Mouse (Mus musculus) testis, adult 2 months (tissue): ENCODE measurements around the gene Bst2.

Experiments
- CTCF ChIP-seq: fragments of 200-500 bp; IDR thresholded peaks from 2 replicates; pipeline ENCODE4 v1.5.1; 2012; ENCODE audit warnings: low read depth, mild to moderate bottlenecking, inconsistent platforms, low read length, moderate library complexity; ENCODE audit not compliant: control insufficient read depth, insufficient read depth, insufficient replicate concordance
- POLR2A ChIP-seq: fragments of 200-500 bp; IDR thresholded peaks from 2 replicates; pipeline ENCODE4 v1.6.1; 2012; ENCODE audit warnings: low read depth, mild to moderate bottlenecking, inconsistent platforms, low read length, moderate library complexity; ENCODE audit not compliant: control insufficient read depth

DNA sequence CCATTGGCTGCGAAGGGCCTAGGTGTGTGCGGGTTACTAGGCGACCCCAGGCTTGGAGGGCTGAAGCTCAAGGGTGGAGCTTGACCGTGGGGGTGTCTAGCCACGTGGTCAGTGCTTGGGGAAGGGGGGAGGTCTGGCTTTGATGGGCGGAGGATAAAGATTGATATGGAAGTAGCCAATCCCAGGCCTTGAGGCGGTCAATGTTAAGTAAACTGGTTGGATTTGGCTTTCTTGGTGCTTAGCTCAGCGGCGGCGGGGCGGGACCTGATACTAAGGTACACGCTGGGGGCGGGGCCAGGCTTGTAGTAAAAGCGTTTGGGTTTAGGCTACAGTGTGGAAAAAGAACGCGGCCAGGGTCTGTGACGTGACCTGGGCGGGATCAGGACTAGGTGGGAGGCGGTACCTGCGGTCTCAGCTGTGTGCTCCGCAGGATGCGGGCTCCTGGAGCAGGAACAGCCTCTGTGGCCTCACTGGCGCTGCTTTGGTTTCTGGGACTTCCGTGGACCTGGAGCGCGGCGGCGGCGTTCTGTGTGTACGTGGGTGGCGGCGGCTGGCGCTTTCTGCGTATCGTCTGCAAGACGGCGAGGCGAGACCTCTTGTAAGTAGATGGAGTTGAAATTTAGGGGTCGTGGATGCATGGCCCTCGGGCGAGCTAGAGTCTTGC lies 33.2 kb upstream of the Bst2 start:
- TF ChIP-seq CTCF (no peak), POLR2A (peak; percentile 36; the same call in 1 of the 2 replicates)
